Mouse (Mus musculus) thymus, adult 18-20 months (tissue): Measurements from ENCODE around the gene Tdgf1.
A peak's percentile ranks its signal among the peaks of the same experiment; 100 is the strongest.

ENCODE experiments used
- DNase-seq, 2 experiments: peaks; one replicate each; pipeline ENCODE4 v3.0.0; 2022; ENCODE audit warnings: mixed read lengths in 2 of 2

Gene Tdgf1

GRCm38 (mm10) chr9:110909371-110909967, 36.5 kb downstream of the Tdgf1 start:
- DNase-seq, result peak in 1 of 2 experiments; percentile 48

- no peak for DNase-seq
These were observed 37.3 kb downstream of the Tdgf1 start for GRCm38 (mm10) chr9:110908631-110909016.

- DNase-seq, result peak in 1 of 2 experiments; percentile 53
These were observed 37.9 kb downstream of the Tdgf1 start for GRCm38 (mm10) chr9:110907838-110908630.

GRCm38 (mm10) chr9:110907201-110907837, 38.6 kb downstream of the Tdgf1 start:
- DNase-seq, result peak in 1 of 2 experiments; percentile 69

- DNase-seq, result no peak
These were observed 43.7 kb downstream of the Tdgf1 start for GRCm38 (mm10) chr9:110902271-110902670.

GRCm38 (mm10) chr9:110901204-110901603, 44.8 kb downstream of the Tdgf1 start:
- no peak for DNase-seq

GRCm38 (mm10) chr9:110899451-110900008, 46.4 kb downstream of the Tdgf1 start:
- peak; percentile 30 to 44 for DNase-seq

GRCm38 (mm10) chr9:110896595-110896994, 49.4 kb downstream of the Tdgf1 start:
- DNase-seq, result peak; percentile 89 to 94

- peak; percentile 34 to 56 for DNase-seq
These were observed 50.0 kb downstream of the Tdgf1 start for GRCm38 (mm10) chr9:110895994-110896393.

GRCm38 (mm10) chr9:110895507-110895906, 50.5 kb downstream of the Tdgf1 start:
- peak; percentile 67 to 80 for DNase-seq

GRCm38 (mm10) chr9:110893429-110893828, 52.5 kb downstream of the Tdgf1 start:
- DNase-seq, result peak in 1 of 2 experiments; percentile 11

GRCm38 (mm10) chr9:110892552-110892951, 53.4 kb downstream of the Tdgf1 start:
- DNase-seq, result no peak

- DNase-seq, result peak in 1 of 2 experiments; percentile 9
These were observed 54.7 kb downstream of the Tdgf1 start for GRCm38 (mm10) chr9:110891077-110891828.

GRCm38 (mm10) chr9:110890026-110890783, 55.8 kb downstream of the Tdgf1 start:
- DNase-seq, result peak in 1 of 2 experiments; percentile 9
